Mouse (Mus musculus): ENCODE results near the gene Nfia.

Nfia gene

DNA sequence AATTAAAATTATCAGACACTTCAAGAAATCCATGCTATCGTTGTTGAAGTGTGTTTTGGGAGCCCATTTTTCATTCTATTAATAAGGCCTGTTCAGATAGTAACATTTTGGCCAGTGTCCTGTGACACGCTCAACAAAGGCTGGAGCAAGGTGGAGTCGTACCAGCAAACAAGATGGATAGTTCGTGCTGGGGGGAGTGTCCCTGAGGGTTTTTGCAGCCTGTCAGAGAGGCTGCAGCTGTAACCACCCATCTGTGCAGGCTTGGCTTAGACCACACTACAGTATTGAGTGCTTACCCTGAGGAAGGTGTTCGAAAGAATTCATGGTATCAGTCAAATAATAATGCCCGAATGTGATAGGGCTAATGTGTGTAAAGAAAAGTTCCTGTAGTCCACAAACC is 139.6 kb downstream of the Nfia start:
- no peak for DNase-seq (ENCODE audit: low spot score)

DNA sequence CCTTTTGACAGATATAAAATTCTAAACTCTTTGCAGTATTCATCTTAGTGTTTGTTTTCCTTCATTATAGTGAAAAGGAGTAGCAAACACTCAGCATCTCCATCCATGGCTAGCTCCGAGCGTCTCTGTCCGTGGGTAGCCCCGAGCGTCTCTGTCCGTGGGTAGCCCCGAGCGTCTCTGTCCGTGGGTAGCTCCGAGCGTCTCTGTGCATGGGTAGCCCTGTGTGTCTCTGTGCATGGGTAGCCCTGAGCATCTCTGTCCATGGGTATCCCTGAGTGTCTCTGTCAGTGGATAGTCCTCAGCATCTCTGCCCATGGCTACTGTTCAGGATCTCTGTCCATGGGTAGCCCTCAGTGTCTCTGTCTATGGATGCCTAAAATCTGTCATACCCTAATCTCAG is 140.0 kb downstream of the Nfia start:
- no peak for DNase-seq (ENCODE audit: low spot score)

DNA sequence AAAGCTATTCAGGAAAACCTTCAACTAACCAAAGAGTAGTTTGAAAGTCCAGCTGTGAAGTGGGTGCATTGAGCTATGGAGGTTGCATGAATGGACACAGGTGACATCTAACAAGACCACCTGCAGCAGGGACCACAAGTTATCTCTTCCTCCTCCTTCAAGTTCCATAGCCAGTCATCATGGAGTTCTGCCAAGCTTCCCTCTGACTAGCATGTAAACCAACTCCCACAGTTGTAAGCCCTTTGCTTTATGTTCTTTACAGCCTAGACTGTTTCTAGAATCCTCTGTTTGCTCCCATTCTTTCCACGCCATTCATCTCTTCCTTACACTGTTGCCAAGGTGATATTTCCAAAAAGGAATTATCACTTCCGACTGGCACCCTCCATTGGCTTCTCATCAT is 141.8 kb downstream of the Nfia start:
- DNase-seq (ENCODE audit: low spot score) = no peak

DNA sequence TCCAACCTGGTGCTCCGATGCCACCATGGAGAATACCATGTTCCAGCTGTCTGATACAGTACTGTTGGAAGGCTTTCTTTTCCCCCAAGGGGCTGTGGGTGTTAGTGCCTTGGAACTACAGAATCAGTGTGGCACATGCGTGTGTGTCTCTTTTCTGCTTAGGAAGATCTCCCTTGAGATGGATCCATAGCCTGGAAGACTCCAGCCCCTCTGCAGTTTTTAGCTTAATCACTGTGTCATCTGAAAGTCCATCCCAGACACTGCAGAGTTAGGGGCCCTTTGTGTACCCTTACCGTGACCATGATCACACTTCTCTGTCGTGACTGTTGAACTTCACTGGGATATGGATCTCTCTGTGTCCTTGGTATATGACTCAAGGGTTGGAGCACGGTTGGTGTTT is 142.2 kb downstream of the Nfia start:
- no peak for DNase-seq (ENCODE audit: low spot score)

DNA sequence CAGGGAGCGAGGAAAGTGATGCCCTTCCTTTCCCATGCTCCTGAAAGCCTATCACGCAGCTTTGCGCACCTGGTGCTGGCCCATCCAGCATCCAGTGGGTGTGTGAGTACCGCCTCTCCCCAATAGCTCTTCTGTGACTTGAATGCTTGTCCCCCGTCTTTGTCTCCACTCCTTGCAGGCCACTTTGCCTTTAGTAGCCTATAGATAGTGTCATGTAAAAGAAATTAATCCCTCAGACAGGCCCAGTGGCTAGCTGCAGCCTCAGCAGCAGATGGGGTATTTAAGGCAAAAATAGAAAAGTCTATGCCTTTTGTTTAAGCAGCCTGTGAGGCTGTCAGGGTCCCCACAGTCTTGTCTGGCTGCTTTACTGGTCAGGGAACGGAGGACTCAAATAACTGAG is 145.0 kb downstream of the Nfia start:
- no peak for DNase-seq (ENCODE audit: low spot score)

DNA sequence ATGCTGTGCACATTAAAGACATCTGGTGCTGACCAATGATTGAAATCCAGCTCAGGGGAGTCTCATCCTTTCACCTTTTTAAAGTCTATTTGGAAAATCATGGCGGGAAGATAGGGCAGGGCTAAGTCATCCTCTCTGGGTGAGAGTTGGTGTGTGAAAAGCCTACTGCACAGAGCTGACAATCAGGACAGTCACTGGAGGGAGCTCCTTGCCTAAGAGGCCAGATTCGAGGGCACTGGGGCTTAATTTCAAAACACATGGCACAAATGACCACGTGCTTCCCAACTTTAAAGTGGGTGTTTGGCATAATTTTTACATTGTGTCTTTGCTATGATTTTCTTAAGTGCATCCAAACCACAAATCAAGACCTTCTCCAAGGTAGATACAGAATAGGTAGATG is 146.1 kb downstream of the Nfia start:
- no peak for DNase-seq (ENCODE audit: low spot score)

DNA sequence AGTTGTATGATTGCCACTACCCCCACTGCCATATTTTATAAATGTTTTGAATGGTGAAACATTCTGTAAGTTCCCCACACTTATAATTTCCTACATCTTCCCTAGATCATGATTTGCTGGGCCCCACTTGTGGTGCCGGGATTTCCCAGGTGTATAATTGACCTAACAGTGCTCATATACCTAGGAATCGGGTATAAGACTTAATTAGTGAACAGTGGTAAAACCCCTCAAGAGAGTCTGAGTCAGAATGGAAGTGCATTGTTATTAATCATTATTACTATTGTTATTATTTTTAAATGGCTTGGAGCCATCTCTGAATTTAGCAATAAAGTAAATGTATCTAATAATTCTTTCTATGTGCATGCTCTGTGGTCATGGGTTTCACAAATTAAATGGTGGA is 147.2 kb downstream of the Nfia start:
- DNase-seq (ENCODE audit: low spot score) = no peak

DNA sequence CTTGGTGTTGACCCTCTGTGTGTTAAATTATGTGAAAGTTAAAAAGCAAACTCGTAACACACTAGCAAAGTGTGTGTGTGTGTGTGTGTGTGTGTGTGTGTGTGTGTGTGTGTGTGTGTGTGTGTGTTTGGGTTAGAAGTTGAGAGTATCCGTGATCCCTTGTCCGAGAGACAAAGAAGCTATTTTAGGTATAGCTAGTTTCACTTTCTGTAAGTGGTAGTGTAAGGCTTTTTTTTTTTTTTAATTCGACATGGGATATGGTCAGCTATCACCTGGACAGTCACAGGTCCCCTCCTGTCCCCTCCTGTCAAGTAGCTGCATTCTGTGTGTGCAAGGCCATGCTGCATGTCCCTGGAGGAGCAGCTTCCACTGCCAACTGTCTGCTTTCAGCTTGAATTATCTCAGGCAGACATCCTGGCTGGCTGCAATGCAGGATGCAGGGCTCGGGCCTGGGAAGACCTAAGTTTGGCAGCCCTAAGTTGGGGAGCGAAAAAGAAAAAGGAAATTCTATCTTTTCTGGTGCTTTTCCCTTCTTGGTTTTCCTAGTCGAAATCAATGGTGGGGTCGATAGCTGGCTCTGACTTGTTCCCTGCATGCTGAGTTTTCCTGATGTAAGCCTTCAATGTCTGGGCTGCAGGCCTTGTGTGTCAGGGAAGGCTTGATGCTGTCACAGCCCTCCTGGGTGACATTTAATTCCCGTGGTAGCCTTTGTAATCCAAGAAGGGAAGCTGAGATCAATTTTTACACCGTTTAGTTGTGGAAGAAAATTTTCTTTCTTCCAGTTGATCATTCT is 147.9 kb downstream of the Nfia start:
- DNase-seq (ENCODE audit: low spot score) = no peak

DNA sequence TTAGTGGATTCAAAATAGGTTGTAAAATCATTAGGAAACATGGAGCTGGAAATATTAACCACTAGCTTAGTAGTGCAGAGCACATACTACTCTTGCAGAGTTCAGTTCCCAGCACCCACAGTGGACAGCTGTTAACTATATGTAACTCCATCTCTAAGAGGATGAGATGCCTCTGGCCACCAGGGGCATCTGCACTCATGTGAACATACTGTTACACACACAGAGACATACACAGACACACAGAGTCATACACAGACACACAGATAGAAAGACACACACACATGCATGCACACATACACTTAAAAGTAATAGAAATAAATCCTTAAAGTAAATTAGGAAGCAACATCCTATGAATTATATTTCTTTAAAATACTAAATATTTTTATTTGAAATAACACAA is 149.1 kb downstream of the Nfia start:
- DNase-seq (ENCODE audit: low spot score) = no peak

DNA sequence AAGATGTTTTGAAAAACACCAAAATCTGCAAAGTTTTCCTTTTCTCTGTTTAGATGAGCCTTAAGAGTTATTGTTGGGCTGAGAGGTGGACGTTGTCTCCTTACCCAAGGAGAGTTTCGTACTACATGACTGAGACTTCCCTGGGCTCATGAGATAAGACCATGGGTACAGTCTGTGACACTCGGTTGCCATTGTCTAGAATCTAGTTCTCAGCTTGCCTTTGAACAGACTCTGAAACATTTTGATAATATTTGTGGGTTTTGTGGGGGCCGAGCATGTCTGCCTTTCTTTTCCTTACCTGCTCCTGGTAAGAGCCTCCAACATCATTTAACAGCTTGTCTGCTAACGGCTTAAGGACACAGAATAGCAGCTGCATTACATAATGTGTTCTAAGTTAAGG is 150.7 kb downstream of the Nfia start:
- no peak for DNase-seq (ENCODE audit: low spot score)

DNA sequence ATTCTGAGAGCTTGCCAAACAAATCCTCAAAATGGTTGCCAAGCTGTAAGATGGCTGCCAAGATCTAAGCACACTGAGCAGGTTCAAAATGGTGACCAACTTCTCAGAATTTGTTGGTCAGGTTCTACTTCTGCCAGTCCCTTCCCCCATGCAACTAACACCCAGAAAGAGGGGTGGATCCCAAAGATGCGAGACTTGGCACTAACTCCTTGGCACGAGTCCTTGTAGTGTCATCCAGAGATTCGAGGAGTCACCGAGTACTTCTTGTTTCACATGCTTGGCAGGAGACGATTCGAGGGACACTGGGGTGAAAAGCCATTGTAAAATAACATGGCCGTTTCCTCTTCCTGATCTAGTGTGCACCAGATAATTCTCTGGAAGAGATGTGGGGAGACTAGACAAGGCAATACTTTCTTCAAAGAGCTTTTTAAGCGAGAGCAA is 151.4 kb downstream of the Nfia start:
- peak; percentile 26 for DNase-seq (ENCODE audit: low spot score)

DNA sequence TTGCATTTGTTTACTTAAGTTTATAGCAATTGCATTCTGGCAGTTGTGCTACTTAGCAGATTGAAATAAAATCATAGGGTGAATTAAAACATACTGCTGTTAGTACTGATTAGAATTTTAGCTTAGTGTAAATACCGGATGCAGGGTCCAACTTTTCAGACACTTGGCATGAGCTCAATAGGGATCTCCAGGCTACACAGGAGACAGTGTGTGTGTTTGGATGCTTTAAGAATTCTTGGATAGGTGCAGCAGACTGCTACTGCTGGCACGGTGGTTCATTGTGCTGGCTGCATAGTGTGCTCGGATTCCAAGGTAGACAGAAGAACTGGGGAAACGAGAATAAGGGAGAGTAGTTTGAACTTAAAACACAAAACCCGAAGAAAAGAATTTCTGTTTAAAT is 151.9 kb downstream of the Nfia start:
- DNase-seq (ENCODE audit: low spot score) = no peak

DNA sequence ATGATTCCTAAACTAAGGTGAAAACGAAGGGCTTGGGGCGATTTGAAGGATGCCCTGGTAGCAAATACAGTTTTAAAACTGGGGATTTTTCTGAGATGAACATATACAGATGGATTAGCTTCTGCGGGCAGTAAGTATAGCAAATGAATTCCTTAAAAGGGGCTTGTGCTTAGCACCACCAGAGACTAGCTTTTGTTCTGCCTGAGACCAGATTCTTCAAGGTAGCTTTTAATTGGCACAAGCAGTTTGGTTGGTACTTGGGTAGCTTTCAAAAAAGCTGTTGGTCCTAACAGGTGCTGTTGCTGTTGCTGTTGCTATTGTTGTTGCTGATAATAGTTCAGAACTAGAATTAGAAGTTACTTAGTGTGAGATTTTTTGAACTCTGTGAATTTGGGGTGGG is 152.3 kb downstream of the Nfia start:
- no peak for DNase-seq (ENCODE audit: low spot score)

DNA sequence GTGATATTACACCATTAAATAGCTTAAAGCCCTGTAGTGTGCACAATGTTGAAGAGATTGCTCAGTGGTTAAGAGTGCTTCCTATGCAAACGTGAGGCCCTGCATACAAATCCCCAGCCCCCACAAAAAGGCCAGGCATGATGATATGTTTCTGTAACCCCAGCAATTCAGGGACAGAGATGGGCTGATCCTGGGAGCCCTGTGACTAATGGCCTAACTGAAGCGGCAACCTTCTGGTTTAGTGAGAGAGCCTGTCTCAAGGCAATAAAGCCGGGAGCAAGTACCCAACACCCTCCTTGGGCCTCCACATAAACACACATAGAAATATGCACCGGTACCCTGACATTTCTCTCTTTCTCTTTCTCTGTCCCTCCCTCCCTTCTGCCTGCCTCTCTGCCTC is 153.1 kb downstream of the Nfia start:
- no peak for DNase-seq (ENCODE audit: low spot score)

DNA sequence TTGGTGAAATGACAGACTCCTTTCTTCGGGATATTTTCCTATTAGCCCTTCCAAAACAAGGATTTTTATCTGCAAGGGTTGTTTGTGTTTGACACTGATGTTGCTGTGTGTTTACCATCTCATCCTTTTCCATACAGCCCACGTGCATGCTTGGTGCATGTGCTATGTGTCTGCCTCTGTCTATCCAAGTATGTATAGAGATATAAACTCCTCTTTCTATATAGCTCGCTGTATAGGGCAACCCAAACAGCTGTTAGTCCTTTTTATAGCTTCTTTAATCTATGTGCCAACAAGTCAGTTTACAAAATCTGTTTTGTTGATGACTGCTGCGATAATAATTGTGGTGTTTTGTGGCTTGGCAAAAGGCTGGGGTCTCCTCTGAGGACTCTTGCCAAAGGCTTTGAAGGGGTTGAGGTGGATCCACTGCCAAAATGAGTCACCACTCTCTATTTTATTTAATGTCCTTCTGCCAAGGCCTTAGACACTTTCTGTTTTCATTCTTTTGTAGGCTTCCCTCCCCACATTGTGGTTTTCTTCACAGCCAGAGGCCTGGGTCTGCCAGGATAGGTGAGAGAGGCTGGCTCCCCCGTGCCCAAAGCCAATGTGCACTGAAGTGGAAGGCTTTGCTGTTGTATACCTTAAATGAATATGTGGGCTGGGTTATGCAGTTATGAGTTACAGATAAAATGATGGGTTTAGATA is 154.2 kb downstream of the Nfia start:
- no peak for DNase-seq (ENCODE audit: low spot score)

DNA sequence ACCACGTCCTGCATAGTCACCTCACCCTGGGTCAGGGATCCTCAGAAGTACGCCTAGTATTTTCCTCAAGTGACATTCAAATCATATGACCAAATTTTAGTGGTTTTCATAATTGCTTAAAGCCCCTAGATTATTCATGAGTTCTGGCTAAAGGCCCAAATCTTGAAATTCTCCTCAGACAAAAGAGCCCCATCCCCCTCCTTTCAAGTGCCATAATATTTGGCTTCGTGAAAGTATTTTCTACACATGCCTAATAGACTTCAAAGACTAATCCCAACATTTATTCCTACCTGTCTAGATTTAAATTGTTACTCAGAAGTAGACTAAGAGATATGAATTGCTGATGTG is 154.7 kb downstream of the Nfia start:
- no peak for DNase-seq (ENCODE audit: low spot score)

DNA sequence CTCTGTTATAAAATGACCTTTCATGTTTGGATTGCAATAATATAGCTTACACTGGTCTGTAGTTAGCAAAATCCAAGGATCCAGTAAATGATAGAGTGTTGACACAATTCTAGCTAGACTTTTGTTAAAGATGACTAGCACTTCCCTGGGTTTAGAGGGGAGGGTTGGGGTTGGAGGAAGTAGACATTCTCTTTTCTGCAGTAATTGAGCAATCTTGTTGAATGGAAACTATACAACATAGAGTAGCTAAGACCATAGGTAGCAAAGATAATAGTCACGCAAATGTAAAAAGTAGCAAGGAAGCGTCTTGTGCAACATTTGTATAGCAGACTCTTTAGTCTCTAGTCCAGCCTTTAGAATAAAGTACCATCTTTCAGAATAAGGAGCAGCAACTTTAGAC is 163.8 kb downstream of the Nfia start:
- DNase-seq (ENCODE audit: low spot score) = no peak

DNA sequence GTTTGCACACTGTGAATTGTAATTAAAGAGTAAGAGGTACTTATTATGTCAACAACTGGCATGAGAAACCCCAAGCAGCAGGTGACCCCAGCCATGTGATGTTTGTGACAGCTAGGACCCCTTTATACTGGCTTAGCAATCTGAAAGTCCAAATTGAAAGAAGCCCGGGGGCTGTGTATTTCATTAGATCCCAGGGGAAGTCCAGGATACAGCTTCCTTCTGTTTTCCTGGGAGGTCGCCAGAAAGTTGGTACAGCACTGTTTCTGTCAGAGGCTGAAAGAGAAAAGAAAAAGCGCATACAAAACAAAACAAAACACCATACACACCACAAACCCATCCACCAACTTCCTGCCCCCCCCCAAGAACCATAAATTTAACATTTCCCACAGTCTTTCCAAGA is 164.4 kb downstream of the Nfia start:
- no peak for DNase-seq (ENCODE audit: low spot score)

DNA sequence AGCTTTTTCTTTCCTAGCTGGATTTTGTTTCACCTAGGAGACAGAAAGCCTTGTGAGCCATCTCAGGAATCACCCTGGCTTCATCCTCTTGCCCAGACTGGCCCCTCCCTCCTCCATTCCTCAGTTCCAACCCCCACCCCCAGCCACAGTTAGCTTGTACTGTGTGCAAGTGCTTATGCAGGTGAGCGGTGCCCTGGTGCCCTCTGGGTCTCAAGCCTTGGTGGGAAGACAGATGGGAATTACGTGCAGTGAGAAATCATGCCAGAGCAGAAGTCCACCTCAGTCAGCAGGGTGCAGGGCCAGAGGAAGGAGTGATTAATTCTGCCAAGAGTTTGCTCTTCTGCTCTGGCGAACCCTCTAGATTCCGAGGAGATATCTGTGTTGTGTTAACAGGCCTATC is 167.0 kb downstream of the Nfia start:
- DNase-seq (ENCODE audit: low spot score) = no peak

DNA sequence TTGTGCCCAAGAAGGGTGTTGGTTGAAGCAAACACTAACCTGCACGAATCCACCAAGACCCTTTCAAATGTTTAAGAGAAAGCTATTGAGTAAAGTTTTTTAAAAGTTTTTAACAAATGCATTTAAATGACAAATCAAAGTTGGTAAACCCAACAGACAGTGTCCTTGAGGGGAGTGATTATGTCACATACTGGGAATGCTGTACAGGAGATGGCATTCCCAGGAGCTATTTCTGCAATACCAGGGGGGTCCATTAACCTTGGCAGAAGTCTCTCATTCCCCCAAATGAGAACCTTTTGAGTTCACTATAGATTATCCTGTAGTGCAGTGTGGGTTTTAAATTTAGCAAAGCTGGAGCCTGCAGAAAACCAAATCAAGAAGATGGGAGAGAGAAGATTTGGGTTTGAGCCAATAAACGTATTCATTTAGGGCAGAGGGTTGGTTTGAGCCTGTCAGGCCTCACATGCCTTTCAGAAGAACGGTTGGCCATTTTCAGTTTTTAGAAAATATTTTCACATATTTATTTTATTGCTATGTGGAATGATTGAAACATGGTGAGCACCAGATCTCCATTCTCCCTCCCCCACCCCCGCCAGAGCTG is 167.5 kb downstream of the Nfia start:
- DNase-seq (ENCODE audit: low spot score) = no peak

DNA sequence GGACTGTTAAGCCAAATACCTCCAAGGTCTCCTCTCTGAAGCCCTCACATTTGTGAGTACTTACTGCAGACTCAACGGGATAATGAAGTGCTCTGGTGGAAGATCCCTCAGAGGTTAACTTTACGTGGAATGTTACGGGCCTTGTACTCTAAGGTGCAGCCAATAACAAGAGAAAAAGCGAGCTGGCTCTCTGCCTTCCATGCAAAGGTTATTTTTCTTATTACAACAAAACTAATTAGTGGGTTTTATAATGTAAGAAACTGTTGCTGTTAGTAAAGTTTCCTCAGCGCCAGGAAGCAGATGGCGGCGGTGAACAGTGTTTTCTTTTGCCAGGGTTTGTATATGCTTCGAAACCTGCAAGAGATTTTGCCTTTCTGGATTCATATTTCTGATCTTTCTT is 169.1 kb downstream of the Nfia start:
- no peak for DNase-seq (ENCODE audit: low spot score)

DNA sequence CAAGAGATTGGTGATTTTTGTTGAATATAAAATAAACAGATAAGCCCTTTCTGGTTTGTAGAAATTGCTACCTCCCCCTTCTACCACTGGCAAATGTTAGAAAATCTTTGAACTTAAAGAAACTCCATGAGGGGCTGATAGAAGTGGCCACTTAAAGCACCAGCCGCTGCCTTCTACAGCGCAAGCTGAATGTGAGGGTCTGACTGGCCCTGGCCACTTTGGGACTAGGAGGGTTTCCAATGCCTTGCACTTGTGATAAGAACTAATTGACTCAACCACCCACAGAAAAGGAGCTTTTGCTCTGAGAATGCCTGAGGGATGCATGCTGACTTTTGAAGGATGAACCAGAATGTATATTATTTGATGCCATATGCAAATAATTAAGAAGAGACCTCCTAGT is 171.8 kb downstream of the Nfia start:
- no peak for DNase-seq (ENCODE audit: low spot score)

DNA sequence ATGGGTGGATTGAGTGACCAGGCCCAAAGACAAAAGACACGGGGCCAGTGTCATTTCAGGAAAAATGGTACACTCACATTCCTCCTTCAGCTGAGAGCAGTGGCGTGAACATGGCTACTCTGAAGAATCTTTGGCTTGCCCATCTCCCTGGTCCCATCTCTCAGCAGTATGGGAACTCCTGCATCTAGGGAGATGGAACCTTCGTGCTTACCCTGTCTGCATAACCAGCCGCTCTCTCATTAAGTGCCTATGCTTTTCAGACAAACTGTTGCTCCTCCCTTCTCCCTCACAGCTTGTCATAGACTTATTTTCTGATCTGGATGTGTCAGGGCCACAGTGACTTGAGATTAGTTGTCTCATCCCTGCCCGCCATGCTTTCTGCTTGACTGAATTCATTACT is 174.9 kb downstream of the Nfia start:
- DNase-seq (ENCODE audit: low spot score) = no peak

DNA sequence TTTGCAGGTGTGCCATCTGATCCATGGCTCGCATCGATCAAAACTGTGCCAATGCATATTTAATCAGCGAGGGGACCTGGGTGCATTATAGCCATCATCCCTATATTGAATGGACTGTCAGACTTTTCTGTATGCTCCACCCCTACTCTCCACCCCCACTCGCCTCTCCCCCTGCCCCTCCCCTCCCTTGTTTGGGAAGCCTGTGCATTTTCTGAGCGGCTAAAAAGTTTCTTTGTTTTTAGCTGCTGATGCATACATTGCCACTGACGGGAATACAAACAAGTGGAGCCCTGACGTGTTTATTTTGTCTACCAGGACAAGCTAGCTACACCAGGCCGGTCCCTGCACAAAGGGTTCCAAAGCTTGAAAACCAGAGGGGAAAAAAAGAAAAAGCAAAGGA is 175.7 kb downstream of the Nfia start:
- no peak for DNase-seq (ENCODE audit: low spot score)

All from urinary bladder, postnatal 25 days (tissue).